Mouse (Mus musculus) Patski (cell line): ENCODE data around the gene Gm11562. TPM values are rescaled to one million over a fixed set of nuclear protein-coding genes. Genes with fewer than 3 reads are reported as not detected.
"Not testable (repeated sequence)": the region's sequence is repeated elsewhere in the genome, so short reads cannot be mapped to it uniquely, and the experiment has no call there.

Experiments
- ATAC-seq: fragments of 100-300 bp; one replicate; pipeline ENCODE4 v1.8.0; 2021
- CTCF ChIA-PET: fragments of 350-600 bp; sonication (Branson Sonifier 250); formaldehyde crosslinking; loops from one replicate; lab custom pipeline; 2022; ENCODE audit warnings: inconsistent platforms; lab: Charles Lee
- POLR2A ChIA-PET: fragments of 350-600 bp; sonication (Branson Sonifier 250); formaldehyde crosslinking; loops from one replicate; lab custom pipeline; 2022; ENCODE audit warnings: antibody characterized with exemption, inconsistent platforms; lab: Charles Lee
- DNase-seq: peaks from one replicate; pipeline ENCODE4 v3.0.0-alpha.2; 2011; ENCODE audit warnings: low read depth, low spot score
- H3K27me3 ChIP-seq: fragments of 371-371 bp; one replicate; pipeline ENCODE4 v1.5.1; 2021
- CTCF ChIP-seq: fragments of 100-300 bp; IDR thresholded peaks from one replicate; pipeline ENCODE4 v1.5.1; 2021
- in situ Hi-C: fragments of 300-500 bp; cut with MboI; formaldehyde crosslinking; loops from 3 replicates; pipeline ENCODE4 v1.11.1; 2018; ENCODE audit warnings: low pct_unique_long_range_greater_than_20kb, mixed read lengths
- polyA plus RNA-seq: library from polyadenylated mRNA; unstranded; gene quantifications from one replicate; pipeline ENCODE4 v1.2.3, GENCODE M21; 2021

Gm11562 gene
- not detected for polyA plus RNA-seq

- peak; percentile 17 for ATAC-seq
- in situ Hi-C loops, result no loop called here
- POLR2A ChIA-PET, result no interaction called here
Measured at GRCm38 (mm10) chr11:99620335-99620734, at the start of gene Gm11562. Gene Gm11562 (minus strand): TSS chr11:99620435.

GRCm38 (mm10) chr11:99665860-99666259 is 45.6 kb upstream of the Gm11562 start, which contains the start of gene Krtap4-6:
Gene Krtap4-6 (minus strand): TSS chr11:99665960.
- POLR2A ChIA-PET, result no interaction called here
- ATAC-seq (no peak), DNase-seq (no peak)
- CTCF ChIA-PET, result no interaction called here
- in situ Hi-C loops, result loop anchor here (25.0 kb wide), 1 partner anchor 804 kb away; the partner anchor contains the start of gene Wipf2
- H3K27me3 ChIP-seq, result no peaks in the 10 kb centered on the region
- no peak for TF ChIP-seq CTCF

More at GRCm38 (mm10) chr11:99620335-99620734, at the start of gene Gm11562:
- no peak for TF ChIP-seq CTCF
- no peak for DNase-seq
- CTCF ChIA-PET, result interaction anchor here (1.0 kb wide), 1 partner anchor 41 kb away, joined by 3 read pairs; no protein-coding TSS in a partner anchor
- H3K27me3 ChIP-seq, result no peaks in the 10 kb centered on the region

GRCm38 (mm10) chr11:99662802-99663201 is 42.6 kb upstream of the Gm11562 start:
- H3K27me3 ChIP-seq, result no peaks in the 10 kb centered on the region
- DNase-seq (no peak), ATAC-seq (no peak)
- CTCF ChIA-PET, result no interaction called here
- no peak for TF ChIP-seq CTCF
- in situ Hi-C loops, result loop anchor here (25.0 kb wide), 1 partner anchor 801 kb away; the partner anchor contains the start of gene Wipf2
- POLR2A ChIA-PET, result no interaction called here

GRCm38 (mm10) chr11:99659256-99659655 is 39.0 kb upstream of the Gm11562 start:
- ATAC-seq, result peak; percentile 98
- CTCF ChIA-PET, result no interaction called here
- POLR2A ChIA-PET, result no interaction called here

GRCm38 (mm10) chr11:99658467-99659010 is 38.3 kb upstream of the Gm11562 start, which contains the start of gene Gm11563:
Gene Gm11563 (minus strand): TSS chr11:99658960.
- H3K27me3 ChIP-seq, DNase-seq, POLR2A ChIA-PET, ATAC-seq: not testable (repeated sequence)
- CTCF ChIA-PET, result interaction anchor here (1.1 kb wide), 1 partner anchor 14 kb away, joined by 3 read pairs; no protein-coding TSS in a partner anchor
- in situ Hi-C loops, result loop anchor here (25.0 kb wide), 1 partner anchor 796 kb away; the partner anchor contains the start of gene Wipf2

More at GRCm38 (mm10) chr11:99659256-99659655, 39.0 kb upstream of the Gm11562 start:
- DNase-seq, result peak; percentile 67
- no peak for TF ChIP-seq CTCF
- in situ Hi-C loops, result loop anchor here (25.0 kb wide), 1 partner anchor 797 kb away; the partner anchor contains the start of gene Wipf2
- H3K27me3 ChIP-seq, result no peaks in the 10 kb centered on the region

GRCm38 (mm10) chr11:99657051-99657450 is 36.8 kb upstream of the Gm11562 start:
- DNase-seq, result no peak
- POLR2A ChIA-PET, result no interaction called here
- no peak for ATAC-seq

GRCm38 (mm10) chr11:99650136-99650535 is 29.9 kb upstream of the Gm11562 start, which contains the start of gene Gm11555:
Gene Gm11555 (minus strand): TSS chr11:99650236.
- ATAC-seq (no peak), DNase-seq (no peak)
- ChIA-PET POLR2A (no interaction called here), CTCF (no interaction called here)
- no peaks in the 10 kb centered on the region for H3K27me3 ChIP-seq
- TF ChIP-seq CTCF, result no peak
- in situ Hi-C loops, result loop anchor here (25.0 kb wide), 1 partner anchor 788 kb away; the partner anchor contains the start of gene Wipf2

More at GRCm38 (mm10) chr11:99657051-99657450, 36.8 kb upstream of the Gm11562 start:
- in situ Hi-C loops, result loop anchor here (25.0 kb wide), 1 partner anchor 795 kb away; the partner anchor contains the start of gene Wipf2
- no peak for TF ChIP-seq CTCF
- CTCF ChIA-PET, result no interaction called here
- no peaks in the 10 kb centered on the region for H3K27me3 ChIP-seq

- ATAC-seq (no peak), DNase-seq (no peak)
- ChIA-PET POLR2A (no interaction called here), CTCF (no interaction called here)
- TF ChIP-seq CTCF, result no peak
- in situ Hi-C loops, result no loop called here
- H3K27me3 ChIP-seq, result no peaks in the 10 kb centered on the region
Measured at GRCm38 (mm10) chr11:99646444-99646843, 26.2 kb upstream of the Gm11562 start.

GRCm38 (mm10) chr11:99644351-99644750 is 24.1 kb upstream of the Gm11562 start:
- ATAC-seq (no peak), DNase-seq (no peak)
- POLR2A ChIA-PET, result no interaction called here
- TF ChIP-seq CTCF, result no peak
- no peaks in the 10 kb centered on the region for H3K27me3 ChIP-seq
- in situ Hi-C loops, result no loop called here
- CTCF ChIA-PET, result interaction anchor here (1.1 kb wide), 1 partner anchor 14 kb away, joined by 3 read pairs; no protein-coding TSS in a partner anchor

GRCm38 (mm10) chr11:99643635-99644139 is 23.5 kb upstream of the Gm11562 start, which contains the start of gene Krtap4-7:
Gene Krtap4-7 (minus strand): TSS chr11:99644089.
- POLR2A ChIA-PET, DNase-seq: not testable (repeated sequence)

GRCm38 (mm10) chr11:99640926-99641325 is 20.7 kb upstream of the Gm11562 start:
- TF ChIP-seq CTCF, result no peak
- ChIA-PET POLR2A (no interaction called here), CTCF (no interaction called here)
- H3K27me3 ChIP-seq, result no peaks in the 10 kb centered on the region
- in situ Hi-C loops, result no loop called here
- DNase-seq (no peak), ATAC-seq (no peak)

More at GRCm38 (mm10) chr11:99643635-99644139, 23.5 kb upstream of the Gm11562 start, which contains the start of gene Krtap4-7:
- in situ Hi-C loops, H3K27me3 ChIP-seq, ATAC-seq: not testable (repeated sequence)
- CTCF ChIA-PET, result interaction anchor here (1.1 kb wide), 1 partner anchor 14 kb away, joined by 3 read pairs; no protein-coding TSS in a partner anchor
